Mouse (Mus musculus) ES-Bruce4 (cell line): ENCODE results near the gene Coq8a.

ENCODE experiments used
- CTCF ChIP-seq: IDR thresholded peaks from one replicate; pipeline ENCODE4 v1.8.1; 2011; ENCODE audit warnings: low read depth, low read length
- POLR2A ChIP-seq: IDR thresholded peaks from one replicate; pipeline ENCODE4 v1.8.1; 2011; ENCODE audit warnings: low read length; ENCODE audit not compliant: insufficient read depth

DNA sequence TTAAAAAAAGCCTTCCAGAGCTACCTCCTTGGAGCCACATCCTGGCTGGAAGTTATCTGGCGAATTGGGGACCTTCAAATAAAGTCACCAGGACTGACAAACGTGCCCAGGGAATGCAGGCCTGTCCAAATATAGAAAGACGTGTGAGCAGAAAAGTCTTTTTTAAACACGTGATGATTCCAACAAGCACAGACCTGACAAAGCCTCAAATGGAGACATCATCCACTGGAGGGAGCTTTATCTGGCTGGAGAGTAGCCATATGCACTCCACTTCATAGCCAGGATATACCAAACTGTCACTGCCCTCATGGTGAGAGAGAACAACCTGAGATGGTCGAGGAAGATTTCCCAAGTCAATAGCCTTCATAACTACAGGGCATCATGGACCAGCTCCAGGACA lies 13.5 kb downstream of the Coq8a start:
- TF ChIP-seq POLR2A (no peak), CTCF (no peak)
